Comparison of ENCODE assay signal across 10 mouse cellular contexts in the genomic region with DNA sequence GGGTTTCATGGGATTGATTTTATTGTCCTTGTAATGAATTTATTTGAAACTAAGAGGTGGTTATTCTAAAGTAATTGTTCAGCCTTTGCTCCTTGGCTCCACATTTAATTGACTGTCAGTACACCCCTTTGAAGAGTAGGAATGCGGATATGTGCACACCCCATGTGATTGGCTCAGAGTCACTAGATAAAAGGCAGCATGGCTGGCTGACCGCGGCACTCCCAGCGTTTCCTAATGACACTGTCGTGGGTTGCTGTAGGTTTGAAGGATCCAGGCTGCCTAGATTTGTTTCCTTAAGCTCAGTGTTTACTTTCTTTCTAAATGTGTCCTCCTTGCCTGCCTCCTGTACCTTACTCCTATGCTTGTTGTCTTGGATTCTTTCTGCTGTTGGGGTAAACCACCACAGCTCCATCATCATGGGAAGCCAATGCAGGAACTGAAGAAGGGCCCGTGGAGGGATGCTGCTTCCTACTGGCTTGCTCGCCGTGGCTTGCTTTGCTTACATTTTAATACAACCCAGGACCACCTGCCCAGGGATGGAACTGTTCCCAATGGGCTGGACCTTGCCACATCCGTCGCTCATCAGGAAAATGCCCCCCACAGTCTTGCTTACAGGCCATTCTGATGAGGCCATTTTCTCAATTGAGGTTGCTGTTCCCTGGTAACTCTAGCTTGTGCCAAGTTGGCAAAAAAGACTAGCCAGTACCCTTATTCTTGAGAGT.
DNase-seq lines count a peak whose midpoint lies in the region; ATAC-seq and TF ChIP-seq lines count a peak whose summit lies in the region.
"Had no signal": no experiment of that assay in that cellular context is flagged by ENCODE, and none has a peak within 500 bp of the region (broad histone marks: within the 10 kb centered on the region; RNA-seq: fewer than 3 reads in every experiment).

No protein-coding gene starts in this region.

- H3K27ac ChIP-seq in heart, embryonic 12.5 days (ENCODE audit: poor library complexity, severe bottlenecking), result no peak overlapping the region
- no peak overlapping the region for H3K27ac ChIP-seq in cerebellum, adult 2 months (ENCODE audit: insufficient read depth, low read length)

- H3K36me3 ChIP-seq in heart, embryonic 12.5 days, result peaks cover 3% of the 10 kb centered on the region; the same call in 1 of the 2 replicates

- 81% methylated on average over 10 of the region's 10 CpGs for WGBS in heart, embryonic 12.5 days
- WGBS in cerebellum, adult 2 months, result 44% methylated on average over 10 of the region's 10 CpGs

- no peak for ATAC-seq in heart, embryonic 12.5 days (ENCODE audit: insufficient number of reproducible peaks, low FRiP score)

- TF ChIP-seq POLR2A in cerebellum, adult 2 months (IDR thresholded peaks at IDR 0.05; ENCODE audit: borderline replicate concordance, insufficient read depth, low read length), result no peak

- H3K27me3 ChIP-seq in heart, embryonic 12.5 days (replicated peaks), result no peaks in the 10 kb centered on the region
- H3K27me3 ChIP-seq in cerebellum, adult 2 months (ENCODE audit: control insufficient read depth, insufficient read depth, low read length), result no peaks in the 10 kb centered on the region

- H3K9ac ChIP-seq in heart, embryonic 12.5 days, result no peak overlapping the region

- H3K9me3 ChIP-seq in heart, embryonic 12.5 days (replicated peaks), result peaks cover 5% of the 10 kb centered on the region; the same call in 1 of the 2 replicates

- no peak overlapping the region for H3K4me3 ChIP-seq in heart, embryonic 12.5 days
- no peak overlapping the region for H3K4me3 ChIP-seq in cerebellum, adult 2 months (replicated peaks; ENCODE audit: insufficient read depth, low read depth, low read length)

- intact Hi-C loops in heart, postnatal 10 days (cut with DNase I), result loop anchor here (2.0 kb wide), 1 partner anchor 92 kb away; no protein-coding TSS in a partner anchor

- H3K4me2 ChIP-seq in heart, embryonic 12.5 days, result no peak overlapping the region

- peak; percentile 41 to 52 for DNase-seq in heart, adult 18-20 months
- DNase-seq in R1 (ENCODE audit: low read depth, low spot score), result peak; percentile 41
- peak; percentile 36 to 42 for DNase-seq in heart, postnatal 10 days
- DNase-seq in lung, postnatal 10 days, result peak; percentile 47
- DNase-seq in right cerebral cortex, postnatal 10 days (ENCODE audit: low spot score in 2 of 2), result no peak
- no peak for DNase-seq in cerebellum, adult 2 months
- no peak for DNase-seq in thymus, adult 18-20 months
- DNase-seq: layer of hippocampus, adult 9-11 months; right cerebral cortex, postnatal 25 days had no signal

- TF ChIP-seq CTCF in cerebellum, adult 2 months (IDR thresholded peaks at IDR 0.05; ENCODE audit: borderline replicate concordance, insufficient read depth, low read depth, low read length), result no peak

- H3K4me1 ChIP-seq in heart, embryonic 12.5 days (replicated peaks), result peaks cover 16% of the 10 kb centered on the region; the same call in 1 of the 2 replicates
- H3K4me1 ChIP-seq in cerebellum, adult 2 months (ENCODE audit: control insufficient read depth, insufficient read depth, low read length), result no peaks in the 10 kb centered on the region

Comparison
In these comparisons a context has a peak if more than half of its experiments do, and no peak if none do; other contexts are left out.
1. DNase-seq: peak in heart, adult 18-20 months (2 of 2), R1 (single experiment), heart, postnatal 10 days (2 of 2) and lung, postnatal 10 days (single experiment); none in right cerebral cortex, postnatal 10 days (0 of 2), cerebellum, adult 2 months (0 of 2) and thymus, adult 18-20 months (0 of 2).